Mouse (Mus musculus): Measurements from ENCODE around the gene Htr6.

Gene Htr6

DNA sequence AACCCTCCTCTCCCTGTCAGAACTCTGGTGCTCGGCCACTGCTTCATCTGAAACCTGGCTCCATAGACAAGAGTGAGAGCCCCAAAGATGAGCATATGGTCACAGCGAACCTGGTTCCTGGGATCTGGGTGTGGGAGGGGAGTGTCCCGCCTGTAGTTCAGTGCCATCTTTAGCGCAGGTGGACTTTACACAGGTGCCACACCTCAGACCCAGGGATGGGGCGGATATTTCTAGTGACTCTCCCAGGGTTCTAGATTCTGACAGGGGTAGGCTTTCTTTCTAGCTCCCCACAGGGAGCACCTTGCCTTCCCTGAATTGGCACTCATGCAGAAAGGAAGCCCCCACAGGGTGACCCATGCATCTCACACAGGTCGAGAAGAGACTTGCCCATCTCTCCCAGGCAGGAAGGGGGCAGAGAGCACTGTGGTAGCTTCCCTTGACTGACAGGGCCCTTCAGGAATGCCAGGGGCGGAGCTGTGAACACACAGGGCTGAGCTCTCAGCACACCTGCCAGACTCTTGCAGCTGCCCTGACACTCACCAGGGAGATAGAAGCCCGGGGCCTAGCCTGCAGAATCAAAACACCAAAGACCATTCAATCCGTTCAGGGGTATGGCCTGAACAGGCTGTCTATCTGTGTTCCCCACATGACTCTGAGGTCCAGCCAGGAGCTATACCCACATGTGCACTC, 13.8 kb upstream of the Htr6 start:
- no peak for DNase-seq (ENCODE audit: low read depth, low spot score)

DNA sequence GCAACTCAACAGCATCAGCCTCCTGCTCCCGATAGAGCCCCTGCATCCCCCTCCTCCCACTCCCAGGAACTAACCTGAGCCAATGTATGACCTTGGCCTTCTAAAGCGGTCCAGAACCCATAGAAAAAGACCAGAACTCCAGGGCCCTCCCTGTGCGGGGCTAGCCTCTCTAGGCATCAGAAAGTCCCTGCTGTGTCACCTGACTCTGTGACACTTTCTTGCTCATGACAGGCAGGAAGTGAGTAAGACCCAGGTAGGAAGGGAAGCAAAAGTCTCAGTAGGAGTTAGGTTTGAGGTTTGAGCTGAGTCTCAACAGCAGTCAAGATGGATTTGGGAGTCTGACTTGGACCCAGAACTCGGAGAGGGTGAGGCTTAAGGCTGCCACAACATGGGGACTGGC, 11.6 kb upstream of the Htr6 start:
- DNase-seq (ENCODE audit: low read depth, low spot score) = no peak

DNA sequence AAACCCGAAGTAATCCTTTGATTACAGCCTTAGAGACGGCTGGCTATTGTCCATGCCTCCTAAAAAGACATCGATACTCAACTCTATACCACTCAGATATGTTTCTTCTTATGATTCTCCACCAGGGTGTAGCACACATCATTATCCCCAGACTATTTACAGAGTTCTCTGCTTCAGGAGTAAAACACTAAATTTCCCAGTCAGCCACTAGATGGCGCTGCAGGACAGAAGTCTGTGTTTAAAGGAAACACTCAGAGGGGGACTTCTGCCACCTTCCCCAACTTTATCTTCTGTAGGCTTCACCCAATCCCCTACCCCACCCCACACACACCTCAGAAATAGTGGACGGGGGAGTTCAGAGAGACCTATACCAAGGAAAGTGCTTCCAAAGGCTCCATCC, 10.7 kb upstream of the Htr6 start:
- peak; percentile 58 for DNase-seq (ENCODE audit: low read depth, low spot score)

- no peak for DNase-seq (ENCODE audit: low read depth, low spot score)
These were observed 10.0 kb upstream of the Htr6 start for GRCm38 (mm10) chr4:139085337-139085736.

DNA sequence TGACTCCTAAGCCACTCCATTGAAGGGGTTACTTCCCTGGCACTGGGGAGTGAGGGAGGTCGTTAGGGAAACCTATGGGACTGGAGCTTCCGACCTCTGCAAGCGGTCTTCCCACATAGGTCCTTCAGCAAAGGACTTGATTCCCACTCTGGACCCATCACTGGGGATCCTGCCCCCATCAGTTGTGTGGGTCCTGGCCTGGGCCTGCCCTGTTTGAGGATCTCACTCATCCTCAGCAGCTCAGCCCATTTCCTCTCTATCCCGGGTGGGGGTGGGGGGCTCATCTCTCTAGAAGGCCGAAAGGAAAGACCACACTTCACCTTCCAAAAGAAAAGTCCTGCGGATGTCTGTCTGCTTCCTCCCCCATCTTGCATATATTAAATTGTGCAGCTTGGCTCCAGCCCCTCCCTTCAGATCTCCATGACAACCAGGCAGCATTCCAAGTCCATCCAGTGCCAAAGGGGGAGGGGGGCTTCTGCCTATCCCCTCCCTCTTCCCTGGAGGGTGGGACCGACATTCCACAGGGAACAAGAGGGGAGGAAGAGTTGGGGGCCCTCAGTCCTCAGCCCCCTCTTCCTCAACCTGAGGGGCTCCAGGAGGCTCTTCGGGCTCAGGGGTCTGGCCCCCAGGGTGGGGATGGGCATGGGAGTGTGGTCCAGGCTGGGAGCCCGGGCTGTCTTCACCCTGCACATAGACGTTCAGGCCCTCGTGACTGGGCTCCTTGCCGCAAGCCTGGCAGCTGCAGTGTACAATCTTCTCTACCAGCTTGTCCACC, 7.6 kb upstream of the Htr6 start:
- no peak for DNase-seq (ENCODE audit: low read depth, low spot score)

DNA sequence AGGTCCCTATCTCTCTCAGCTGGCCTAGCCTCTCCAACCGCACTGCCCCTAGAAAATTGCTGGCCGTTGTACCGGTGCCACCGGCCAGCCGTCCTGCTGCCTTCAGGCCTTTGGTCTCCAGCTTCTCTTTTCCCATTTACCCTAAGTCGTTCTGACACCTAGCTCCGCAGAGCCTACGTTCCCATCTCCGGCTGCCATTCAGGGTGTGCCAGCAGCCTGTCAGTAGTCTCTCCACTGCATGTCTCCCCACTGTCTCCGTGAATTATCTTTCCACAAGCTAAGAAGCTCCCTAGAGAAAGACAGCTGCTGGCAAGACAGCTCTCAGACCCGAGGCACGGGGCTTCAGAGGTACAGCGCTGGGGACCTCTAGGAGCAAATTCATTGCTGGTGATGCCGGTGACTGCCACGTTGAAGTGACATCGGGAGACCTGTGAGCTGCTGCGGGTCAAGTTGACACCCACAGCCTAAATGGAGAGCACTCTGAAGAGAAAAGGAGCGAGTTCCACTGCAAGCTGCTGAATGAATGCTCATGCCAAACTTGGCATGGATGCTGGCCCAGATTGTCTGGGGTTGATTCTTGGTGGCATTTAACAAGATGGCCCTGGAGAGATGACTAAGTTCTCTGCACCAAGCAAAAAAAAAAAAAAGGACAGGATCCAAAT, 6.0 kb upstream of the Htr6 start:
- DNase-seq (ENCODE audit: low read depth, low spot score) = no peak

DNA sequence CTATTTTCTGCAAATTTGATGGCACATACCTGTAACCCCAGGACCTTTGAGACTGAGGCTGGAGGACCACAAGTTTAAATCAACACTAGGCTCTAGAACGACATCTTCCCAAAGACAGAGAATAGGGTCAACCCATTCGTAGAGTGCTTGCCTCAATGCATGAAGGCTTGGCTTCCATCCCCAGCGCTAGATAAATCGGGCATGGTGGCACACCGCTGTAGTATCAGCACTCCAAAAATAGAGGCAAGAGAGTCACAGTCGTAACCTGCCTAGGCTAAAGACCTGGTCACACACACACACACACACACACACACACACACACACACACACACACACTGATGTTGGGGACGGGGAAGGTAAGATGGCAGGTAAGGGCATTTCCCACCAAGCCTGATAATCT, 4.9 kb upstream of the Htr6 start:
- DNase-seq (ENCODE audit: low read depth, low spot score) = no peak

GRCm38 (mm10) chr4:139079439-139079838, 4.1 kb upstream of the Htr6 start:
- DNase-seq (ENCODE audit: low read depth, low spot score) = no peak

- DNase-seq (ENCODE audit: low read depth, low spot score) = no peak
These were observed 3.4 kb upstream of the Htr6 start for GRCm38 (mm10) chr4:139078726-139079125.

GRCm38 (mm10) chr4:139078313-139078712, 2.9 kb upstream of the Htr6 start:
- no peak for DNase-seq (ENCODE audit: low read depth, low spot score)

DNA sequence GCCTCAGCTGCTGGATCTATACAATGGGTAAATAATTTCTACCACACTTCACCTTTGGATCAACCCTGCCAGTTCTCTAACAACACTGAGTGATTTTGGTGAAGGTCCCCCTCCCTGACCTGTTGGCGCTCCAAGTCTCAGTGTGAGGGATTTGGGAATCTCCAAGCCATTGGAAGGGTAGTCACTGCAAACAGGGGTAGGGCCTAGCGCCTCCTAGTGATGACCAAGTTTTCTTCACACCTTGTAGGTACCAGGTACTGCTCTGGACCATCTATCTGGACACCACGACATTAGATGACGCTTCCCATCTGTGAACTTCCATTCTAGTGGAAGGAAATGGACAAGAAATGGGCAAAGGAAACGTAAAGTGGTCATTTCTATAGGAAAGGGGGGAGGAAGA, 545 bp upstream of the Htr6 start:
- no peak for DNase-seq (ENCODE audit: low read depth, low spot score)

DNA sequence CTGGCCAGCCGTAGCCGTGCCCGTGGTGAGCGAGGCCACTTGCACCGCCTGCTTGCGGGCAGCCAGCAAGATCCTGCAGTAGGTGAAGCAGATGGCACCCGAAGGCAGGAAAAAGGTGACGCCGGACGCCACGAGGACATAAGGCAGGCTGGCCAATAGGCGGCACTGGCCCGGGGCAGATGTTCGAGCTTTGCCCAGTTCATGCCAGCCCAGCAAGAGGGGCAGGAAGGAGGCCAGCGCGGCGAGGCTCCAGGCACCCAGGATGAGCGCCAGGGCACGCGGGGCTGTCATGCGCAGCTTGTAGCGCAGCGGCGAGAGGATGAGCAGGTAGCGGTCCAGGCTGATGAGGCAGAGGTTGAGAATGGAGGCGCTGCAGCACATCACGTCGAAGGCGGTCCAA, 1.3 kb downstream of the Htr6 start:
- no peak for DNase-seq (ENCODE audit: low read depth, low spot score)

- no peak for DNase-seq (ENCODE audit: low read depth, low spot score)
These were observed 7.1 kb downstream of the Htr6 start for GRCm38 (mm10) chr4:139068287-139068686.

DNA sequence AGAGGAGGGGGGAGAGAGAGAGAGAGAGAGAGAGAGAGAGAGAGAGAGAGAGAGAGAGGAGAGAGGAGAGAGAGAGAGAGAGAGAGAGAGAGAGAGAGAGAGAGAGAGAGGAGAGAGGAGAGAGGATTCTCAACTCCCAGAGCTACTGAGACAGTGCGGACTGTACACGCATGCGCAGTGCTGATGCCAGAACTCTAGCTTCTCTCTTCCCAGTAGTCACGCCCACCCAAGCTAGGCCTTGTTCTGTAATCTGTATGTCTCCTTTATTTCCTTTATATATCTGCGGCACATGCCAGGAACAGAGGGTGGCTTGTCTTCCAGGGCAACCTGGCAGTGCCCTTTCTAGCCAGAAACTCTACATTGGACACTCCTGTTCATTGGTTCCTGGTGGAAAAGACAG, 10.5 kb downstream of the Htr6 start:
- no peak for DNase-seq (ENCODE audit: low read depth, low spot score)

- DNase-seq (ENCODE audit: low read depth, low spot score) = no peak
These were observed 15.8 kb downstream of the Htr6 start for GRCm38 (mm10) chr4:139059569-139059968.

GRCm38 (mm10) chr4:139058029-139058428, 17.3 kb downstream of the Htr6 start:
- no peak for DNase-seq (ENCODE audit: low read depth, low spot score)

- no peak for DNase-seq (ENCODE audit: low read depth, low spot score)
These were observed 18.1 kb downstream of the Htr6 start for GRCm38 (mm10) chr4:139057291-139057690.

- DNase-seq (ENCODE audit: low read depth, low spot score) = no peak
These were observed 19.6 kb downstream of the Htr6 start for GRCm38 (mm10) chr4:139055744-139056143.

DNA sequence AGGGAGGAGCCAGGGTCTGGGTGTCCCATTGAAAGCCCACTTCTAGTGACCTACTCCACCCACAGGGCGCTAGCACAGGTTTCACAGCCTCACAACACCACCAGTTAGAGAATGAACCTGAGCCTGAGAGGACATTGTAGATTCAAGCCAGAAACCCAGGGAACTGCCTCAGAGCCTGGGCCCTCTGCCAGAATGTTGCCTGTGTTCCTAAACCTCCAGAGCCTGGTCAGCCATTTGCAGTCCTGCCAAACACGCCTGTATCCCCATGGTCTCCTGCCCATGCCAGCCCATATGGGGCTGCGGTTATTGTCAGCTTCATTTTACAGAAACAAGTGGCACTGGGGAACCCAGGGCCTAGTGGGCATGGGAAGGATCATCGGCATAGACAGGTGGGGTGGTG, 20.0 kb downstream of the Htr6 start:
- no peak for DNase-seq (ENCODE audit: low read depth, low spot score)

- DNase-seq (ENCODE audit: low read depth, low spot score) = no peak
These were observed 21.0 kb downstream of the Htr6 start for GRCm38 (mm10) chr4:139054300-139054923.

GRCm38 (mm10) chr4:139053391-139053790, 22.0 kb downstream of the Htr6 start:
- DNase-seq (ENCODE audit: low read depth, low spot score) = no peak

- no peak for DNase-seq (ENCODE audit: low read depth, low spot score)
These were observed 22.6 kb downstream of the Htr6 start for GRCm38 (mm10) chr4:139052796-139053195.
